Mouse (Mus musculus) lung, postnatal 0 days (tissue): ENCODE data around the gene Mcoln2.

Source experiments
- CTCF ChIP-seq: IDR thresholded peaks from 2 replicates; pipeline ENCODE4 v1.5.1; 2016; ENCODE audit warnings: antibody characterized with exemption, mild to moderate bottlenecking
- EP300 ChIP-seq: IDR thresholded peaks from 2 replicates; pipeline ENCODE4 v1.6.1; 2016; ENCODE audit warnings: antibody characterized with exemption, mild to moderate bottlenecking, control low read depth

DNA sequence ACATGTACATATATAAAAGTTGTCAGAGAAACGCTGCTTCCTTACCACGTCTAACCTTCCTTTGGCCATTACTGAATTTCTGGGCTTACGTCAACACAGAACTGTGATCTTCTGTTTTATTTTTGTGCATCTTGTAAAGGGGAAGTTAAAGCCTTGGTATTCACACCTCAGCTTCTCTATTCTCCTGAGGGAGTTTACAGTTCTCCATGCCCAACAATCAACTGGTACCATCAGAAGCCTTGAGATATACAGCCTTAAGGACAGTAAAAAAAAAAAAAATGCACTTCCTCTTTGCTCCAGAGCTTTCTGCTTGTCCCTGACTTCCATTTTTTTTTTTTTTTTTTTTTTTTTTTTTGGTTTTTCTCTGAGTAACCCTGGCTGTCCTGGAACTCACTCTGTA, 66.9 kb downstream of the Mcoln2 start:
- no peak for TF ChIP-seq EP300
- TF ChIP-seq CTCF: no peak
